Mouse (Mus musculus) hindbrain, embryonic 11.5 days (tissue): Measurements from ENCODE around the gene Tnni3. TPM values are rescaled to one million over a fixed set of nuclear protein-coding genes. Genes with fewer than 3 reads are reported as not detected.

Experiments
- ATAC-seq: fragments of 200-750 bp; cut with Nextera tagmentation; 2 replicates; pipeline ENCODE4 v1.8.0; 2017; ENCODE audit warnings: mild to moderate bottlenecking, moderate TSS enrichment, moderate library complexity; ENCODE audit not compliant: low FRiP score
- DNase-seq: peaks from one replicate; pipeline ENCODE4 v3.0.0-alpha.2; 2015; ENCODE audit warnings: low spot score
- H3K27ac ChIP-seq: fragments of 300-500 bp; sonication (generic); 2 replicates; pipeline ENCODE4 v1.5.1; 2014; ENCODE audit warnings: mild to moderate bottlenecking, low read depth, low read length
- H3K27me3 ChIP-seq: fragments of 300-500 bp; sonication (generic); 2 replicates; pipeline ENCODE4 v1.6.1; 2014; ENCODE audit warnings: mild to moderate bottlenecking, low read length, moderate library complexity, mixed read lengths; ENCODE audit not compliant: control insufficient read depth, insufficient read depth
- H3K36me3 ChIP-seq: fragments of 300-500 bp; sonication (generic); 2 replicates; pipeline ENCODE4 v1.6.1; 2014; ENCODE audit warnings: mild to moderate bottlenecking, low read length, moderate library complexity, mixed read lengths; ENCODE audit not compliant: control insufficient read depth, insufficient read depth
- H3K4me1 ChIP-seq: fragments of 300-500 bp; sonication (generic); replicated peaks from 2 replicates; pipeline ENCODE4 v1.6.1; 2014; ENCODE audit warnings: low read length, mixed read lengths; ENCODE audit not compliant: control insufficient read depth, insufficient read depth
- H3K4me2 ChIP-seq: fragments of 300-500 bp; sonication (generic); replicated peaks from 2 replicates; pipeline ENCODE4 v1.6.1; 2014; ENCODE audit warnings: mild to moderate bottlenecking, low read depth, low read length
- H3K4me3 ChIP-seq: fragments of 300-500 bp; sonication (generic); 2 replicates; pipeline ENCODE4 v1.5.1; 2014; ENCODE audit warnings: low read depth, low read length
- H3K9ac ChIP-seq: fragments of 300-500 bp; sonication (generic); 2 replicates; pipeline ENCODE4 v1.6.1; 2014; ENCODE audit warnings: low read depth, low read length
- H3K9me3 ChIP-seq: fragments of 300-500 bp; sonication (generic); 2 replicates; pipeline ENCODE4 v1.6.1; 2016; ENCODE audit warnings: low read length; ENCODE audit not compliant: control insufficient read depth
- WGBS: fragments of 180-500 bp; shearing (Covaris S2); extraction: QIAGEN DNeasy Blood & Tissue Kit; methylation state at CpG from one replicate; pipeline ENCODE4 v1.1.7; 2014; 5-methylcytosine and 5-hydroxymethylcytosine counted together
- polyA plus RNA-seq: library from polyadenylated mRNA; unstranded; fragments of >200 nt; fragmentation: Nextera tagmentation; extraction: Ambion mirVana; gene quantifications from 2 replicates; pipeline ENCODE4 v1.2.1, GENCODE M21; 2014

Gene Tnni3
- polyA plus RNA-seq, 1 experiment from 2014 or later = 2.5 TPM

GRCm38 (mm10) chr7:4504646-4505435 is 19.2 kb downstream of the Tnni3 start:
- H3K9ac ChIP-seq = no peak overlapping the region
- no peaks in the 10 kb centered on the region for H3K36me3 ChIP-seq
- ATAC-seq = no peak
- no peaks in the 10 kb centered on the region for H3K4me1 ChIP-seq
- no peak overlapping the region for H3K4me3 ChIP-seq
- no peak overlapping the region for H3K4me2 ChIP-seq
- 59% methylated on average over 11 of the region's 11 CpGs for WGBS
- H3K27ac ChIP-seq = no peak overlapping the region
- no peak for DNase-seq
- H3K9me3 ChIP-seq = no peaks in the 10 kb centered on the region
- no peaks in the 10 kb centered on the region for H3K27me3 ChIP-seq

GRCm38 (mm10) chr7:4503858-4504257 is 20.2 kb downstream of the Tnni3 start:
- 92% methylated on average over 5 of the region's 5 CpGs for WGBS
- Histone ChIP-seq H3K4me2 (no peak overlapping the region), H3K27ac (no peak overlapping the region), H3K4me1 (peaks cover 8% of the 10 kb centered on the region), H3K4me3 (no peak overlapping the region), H3K9me3 (no peaks in the 10 kb centered on the region), H3K36me3 (no peaks in the 10 kb centered on the region), H3K9ac (no peak overlapping the region), H3K27me3 (no peaks in the 10 kb centered on the region)
- no peak for ATAC-seq
- DNase-seq = no peak

- 75% methylated on average over 4 of the region's 4 CpGs for WGBS
- DNase-seq (no peak), ATAC-seq (no peak)
- H3K36me3 ChIP-seq = no peaks in the 10 kb centered on the region
- no peak overlapping the region for H3K27ac ChIP-seq
- no peak overlapping the region for H3K4me3 ChIP-seq
- H3K4me1 ChIP-seq = peaks cover 9% of the 10 kb centered on the region
- no peaks in the 10 kb centered on the region for H3K9me3 ChIP-seq
- H3K9ac ChIP-seq = no peak overlapping the region
- H3K27me3 ChIP-seq = no peaks in the 10 kb centered on the region
- no peak overlapping the region for H3K4me2 ChIP-seq
These were observed 20.9 kb downstream of the Tnni3 start for GRCm38 (mm10) chr7:4503100-4503499.

GRCm38 (mm10) chr7:4502421-4503090 is 21.5 kb downstream of the Tnni3 start:
- Histone ChIP-seq H3K4me3 (peak overlapping the region; percentile 71), H3K9ac (peak overlapping the region; percentile 17; the same call in 1 of the 2 replicates), H3K4me2 (peak overlapping the region; percentile 50), H3K27ac (no peak overlapping the region), H3K4me1 (peaks cover 9% of the 10 kb centered on the region), H3K36me3 (no peaks in the 10 kb centered on the region), H3K9me3 (no peaks in the 10 kb centered on the region), H3K27me3 (no peaks in the 10 kb centered on the region)
- DNase-seq = peak; percentile 47
- peak; percentile 22; the same call in 1 of the 2 replicates for ATAC-seq
- 10% methylated on average over 14 of the region's 14 CpGs for WGBS

- H3K27ac ChIP-seq = peak within 1 kb of the TSS; percentile 76
- H3K4me3 ChIP-seq = peak within 1 kb of the TSS; percentile 71
- H3K4me2 ChIP-seq = peak within 1 kb of the TSS; percentile 50
- DNase-seq (peak; percentile 93), ATAC-seq (peak; percentile 93)
- H3K27me3 ChIP-seq = no peaks in the 10 kb centered on the region
- peak within 1 kb of the TSS; percentile 86 for H3K9ac ChIP-seq
- under 1% methylated on average over 39 of the region's 62 CpGs for WGBS
- no peaks in the 10 kb centered on the region for H3K9me3 ChIP-seq
- H3K36me3 ChIP-seq = no peaks in the 10 kb centered on the region
- peaks cover 9% of the 10 kb centered on the region for H3K4me1 ChIP-seq
These were observed 22.3 kb downstream of the Tnni3 start, which contains the start of gene Ppp1r12c for GRCm38 (mm10) chr7:4501558-4502397. Gene Ppp1r12c, minus strand, starts transcription at chr7:4501680.

GRCm38 (mm10) chr7:4500892-4501471 is 23.0 kb downstream of the Tnni3 start:
- H3K27ac ChIP-seq = peak overlapping the region; percentile 76
- peak overlapping the region; percentile 50 for H3K4me2 ChIP-seq
- H3K4me3 ChIP-seq = peak overlapping the region; percentile 71
- under 1% methylated on average over 41 of the region's 52 CpGs for WGBS
- no peaks in the 10 kb centered on the region for H3K36me3 ChIP-seq
- H3K27me3 ChIP-seq = no peaks in the 10 kb centered on the region
- ATAC-seq (peak; percentile 37), DNase-seq (peak; percentile 54)
- peak overlapping the region; percentile 86 for H3K9ac ChIP-seq
- peaks cover 9% of the 10 kb centered on the region for H3K4me1 ChIP-seq
- no peaks in the 10 kb centered on the region for H3K9me3 ChIP-seq

GRCm38 (mm10) chr7:4499034-4499433 is 25.0 kb downstream of the Tnni3 start:
- Histone ChIP-seq H3K27me3 (no peaks in the 10 kb centered on the region), H3K9me3 (no peaks in the 10 kb centered on the region), H3K9ac (0 out of 2 replicates have a peak overlapping the region, but pooled peaks have one; percentile 20), H3K4me2 (0 out of 2 replicates have a peak overlapping the region, but pooled peaks have one; percentile 6), H3K36me3 (peaks cover 2% of the 10 kb centered on the region; the same call in 1 of the 2 replicates), H3K27ac (no peak overlapping the region), H3K4me1 (peaks cover 9% of the 10 kb centered on the region), H3K4me3 (no peak overlapping the region)
- ATAC-seq (no peak), DNase-seq (no peak)
- WGBS = 89% methylated on average over 4 of the region's 4 CpGs

- DNase-seq (peak; percentile 77), ATAC-seq (peak; percentile 61)
- Histone ChIP-seq H3K9me3 (no peaks in the 10 kb centered on the region), H3K9ac (no peak overlapping the region), H3K27me3 (no peaks in the 10 kb centered on the region), H3K27ac (no peak overlapping the region), H3K4me1 (peaks cover 9% of the 10 kb centered on the region), H3K4me3 (no peak overlapping the region), H3K36me3 (peaks cover 2% of the 10 kb centered on the region; the same call in 1 of the 2 replicates), H3K4me2 (no peak overlapping the region)
- WGBS = 24% methylated on average over 9 of the region's 9 CpGs
These were observed 25.8 kb downstream of the Tnni3 start for GRCm38 (mm10) chr7:4498251-4498650.
